Mouse (Mus musculus) hematopoietic stem cell, adult 5-6 weeks (primary cell): ENCODE results near the gene Fus. TPM values are rescaled to one million over a fixed set of nuclear protein-coding genes. Genes with fewer than 3 reads are reported as not detected.
A peak's percentile ranks its signal among the peaks of the same experiment; 100 is the strongest.

Experiments
- ATAC-seq, 2 experiments: fragments of 125-278 bp in 1 of 2; replicated peaks in 1 of 2; 2 replicates each; pipeline ENCODE4 v1.8.0; 2016 to 2017; ENCODE audit warnings: inconsistent platforms in 2 of 2, mild to moderate bottlenecking in 2 of 2, moderate number of reproducible peaks in 2 of 2, low read depth in 1 of 2, moderate TSS enrichment in 1 of 2; ENCODE audit not compliant: low FRiP score in 2 of 2, poor library complexity in 2 of 2, severe bottlenecking in 2 of 2, insufficient read depth in 1 of 2, low TSS enrichment in 1 of 2
- total RNA-seq: library from RNA; stranded (forward); fragments of 172-1452, 232-1000 nt; gene quantifications from 2 replicates; pipeline ENCODE4 v1.2.3, GENCODE M21; 2017

Fus gene
- 98.3 and 114 TPM in 2 replicates for total RNA-seq

GRCm38 (mm10) chr7:127967004-127967921, at the start of gene Fus:
Gene Fus (plus strand): TSS chr7:127967457.
- peak; percentile 91 to 96 for ATAC-seq

- ATAC-seq, result no peak
These were observed 49.1 kb upstream of the Fus start for GRCm38 (mm10) chr7:127918203-127918602.

- ATAC-seq, result 0 out of 4 replicates have a peak, but pooled peaks of 1 of the 2 experiments have one; percentile 29
These were observed 48.0 kb upstream of the Fus start for GRCm38 (mm10) chr7:127919290-127919689.

- ATAC-seq, result no peak
These were observed 45.7 kb upstream of the Fus start for GRCm38 (mm10) chr7:127921516-127921915.

- ATAC-seq, result peak; percentile 71 to 80
These were observed 44.6 kb upstream of the Fus start for GRCm38 (mm10) chr7:127922451-127923275.

- no peak for ATAC-seq
These were observed 43.5 kb upstream of the Fus start for GRCm38 (mm10) chr7:127923714-127924113.

- ATAC-seq, result no peak
These were observed 42.0 kb upstream of the Fus start for GRCm38 (mm10) chr7:127925252-127925651.

- ATAC-seq, result no peak
These were observed 41.2 kb upstream of the Fus start for GRCm38 (mm10) chr7:127926066-127926465.

- ATAC-seq, result no peak
These were observed 40.4 kb upstream of the Fus start for GRCm38 (mm10) chr7:127926846-127927245.

- ATAC-seq, result no peak
These were observed 39.5 kb upstream of the Fus start for GRCm38 (mm10) chr7:127927726-127928125.

GRCm38 (mm10) chr7:127928596-127928995, 38.7 kb upstream of the Fus start:
- ATAC-seq, result no peak

- no peak for ATAC-seq
These were observed 37.3 kb upstream of the Fus start, which contains the start of gene Prss8 for GRCm38 (mm10) chr7:127929923-127930322. Gene Prss8 (minus strand): TSS chr7:127930104.

GRCm38 (mm10) chr7:127930636-127931035, 36.6 kb upstream of the Fus start:
- ATAC-seq, result no peak

GRCm38 (mm10) chr7:127931351-127932135, 35.7 kb upstream of the Fus start:
- ATAC-seq, result no peak

GRCm38 (mm10) chr7:127932273-127933031, 34.8 kb upstream of the Fus start:
- ATAC-seq, result no peak

GRCm38 (mm10) chr7:127934075-127934474, 33.2 kb upstream of the Fus start:
- ATAC-seq, result no peak
